Mouse (Mus musculus): Measurements from ENCODE around the gene Zbtb45.

GRCm38 (mm10) chr7:13039181-13039580 is 29.3 kb upstream of the Zbtb45 start:
- no peak for TF ChIP-seq POLR2A (IDR thresholded peaks at IDR 0.05; ENCODE audit: insufficient read length, low read depth)
- TF ChIP-seq MAX (IDR thresholded peaks at IDR 0.05; ENCODE audit: low read depth), result no peak
- no peak for TF ChIP-seq TCF3 (IDR thresholded peaks at IDR 0.05; ENCODE audit: insufficient read length, low read depth)
- no peak for TF ChIP-seq USF1 (IDR thresholded peaks at IDR 0.05; ENCODE audit: low read depth)
- TF ChIP-seq E2F4 (IDR thresholded peaks at IDR 0.05; ENCODE audit: insufficient read depth), result no peak
- TF ChIP-seq MYOD1 (IDR thresholded peaks at IDR 0.05; ENCODE audit: control insufficient read depth in 1 of 3, insufficient read length in 2 of 3, low read depth in 2 of 3), result no peak
- TF ChIP-seq TCF12 (IDR thresholded peaks at IDR 0.05; ENCODE audit: insufficient read depth, poor library complexity, severe bottlenecking), result no peak
- TF ChIP-seq REST (IDR thresholded peaks at IDR 0.05; ENCODE audit: insufficient read depth, insufficient read length), result no peak
- no peak for TF ChIP-seq SRF (IDR thresholded peaks at IDR 0.05; ENCODE audit: control insufficient read depth, insufficient read length, low read depth)
- TF ChIP-seq CEBPB (IDR thresholded peaks at IDR 0.05; ENCODE audit: insufficient read depth, poor library complexity, severe bottlenecking), result no peak
